Mouse (Mus musculus) left cerebral cortex, postnatal 14 days (tissue): ENCODE measurements around the gene Rbp7. TPM values are rescaled to one million over a fixed set of nuclear protein-coding genes. Genes with fewer than 3 reads are reported as not detected.
"Not testable (repeated sequence)": the region's sequence is repeated elsewhere in the genome, so short reads cannot be mapped to it uniquely, and the experiment has no call there.

Experiments used
- DNase-seq, 2 experiments: peaks; one replicate each; pipeline ENCODE4 v3.0.0; 2021 to 2022; ENCODE audit warnings: low spot score in 2 of 2, mixed read lengths in 1 of 2
- intact Hi-C: fragments of 180-260 bp; cut with DNase I; formaldehyde crosslinking; loops from one replicate; pipeline ENCODE4 v1.15.1; 2025
- total RNA-seq, 2 experiments: library from RNA; stranded (reverse); gene quantifications; 2 replicates each; pipeline ENCODE4 v1.2.3; 2021

Gene Rbp7
- total RNA-seq, 2 experiments from 2014 or later = not detected

GRCm38 (mm10) chr4:149458526-149458925 is 3.7 kb upstream of the Rbp7 start:
- intact Hi-C loops = no loop called here
- DNase-seq = no peak

DNA sequence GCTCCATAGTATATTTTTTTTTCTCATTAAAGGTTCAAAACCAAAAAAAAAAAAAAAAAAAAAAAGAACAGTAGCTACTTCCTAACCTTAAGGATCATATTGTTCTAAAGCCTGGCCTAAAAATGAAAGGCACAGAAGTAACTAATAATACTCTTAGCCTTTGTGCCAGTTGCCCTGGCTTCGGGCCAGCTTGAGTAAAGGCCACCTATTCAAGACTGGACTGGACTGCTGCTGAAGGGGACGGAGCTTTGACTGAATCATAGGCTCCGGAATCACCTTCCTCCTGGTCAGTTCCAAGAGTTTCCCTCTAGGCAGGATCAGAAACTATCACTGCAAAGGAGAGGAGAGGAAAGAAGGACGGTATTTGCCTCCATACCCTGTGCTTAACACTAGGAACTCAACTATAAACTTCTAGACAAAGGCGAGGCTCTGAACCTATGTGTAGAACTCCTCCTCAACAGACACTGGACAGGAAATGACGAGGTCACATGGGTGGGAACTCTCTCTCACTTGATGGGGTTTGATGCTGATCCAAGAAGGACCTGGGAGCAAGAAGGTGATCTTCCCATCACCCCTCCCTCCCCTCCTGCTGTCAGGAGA is 3.2 kb upstream of the Rbp7 start:
- intact Hi-C loops = no loop called here
- DNase-seq = no peak

GRCm38 (mm10) chr4:149457163-149457562 is 2.4 kb upstream of the Rbp7 start:
- DNase-seq, intact Hi-C loops: not testable (repeated sequence)

DNA sequence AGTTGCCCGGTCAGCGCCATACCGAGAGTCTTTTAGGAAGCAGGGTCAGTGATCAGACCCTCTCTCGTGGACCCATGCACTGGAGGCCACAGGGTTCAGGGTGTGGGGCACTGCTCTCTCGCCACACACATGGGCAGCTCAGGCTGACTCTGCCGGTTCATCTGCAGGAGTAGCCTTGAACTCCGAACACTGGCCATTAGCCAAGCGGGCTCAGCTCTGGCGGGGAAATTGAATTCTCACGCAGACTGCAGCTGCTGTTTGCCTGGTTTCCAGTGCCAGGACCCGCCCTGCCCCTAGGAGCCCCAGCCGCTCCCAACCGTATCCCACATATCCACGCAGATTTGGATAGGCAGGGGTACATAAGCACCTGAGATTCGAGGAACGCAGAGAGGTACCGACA is 515 bp downstream of the Rbp7 start:
- intact Hi-C loops = no loop called here
- DNase-seq = no peak

GRCm38 (mm10) chr4:149453656-149454055 is 1.1 kb downstream of the Rbp7 start:
- peak; percentile 19 to 45 for DNase-seq
- intact Hi-C loops = no loop called here

DNA sequence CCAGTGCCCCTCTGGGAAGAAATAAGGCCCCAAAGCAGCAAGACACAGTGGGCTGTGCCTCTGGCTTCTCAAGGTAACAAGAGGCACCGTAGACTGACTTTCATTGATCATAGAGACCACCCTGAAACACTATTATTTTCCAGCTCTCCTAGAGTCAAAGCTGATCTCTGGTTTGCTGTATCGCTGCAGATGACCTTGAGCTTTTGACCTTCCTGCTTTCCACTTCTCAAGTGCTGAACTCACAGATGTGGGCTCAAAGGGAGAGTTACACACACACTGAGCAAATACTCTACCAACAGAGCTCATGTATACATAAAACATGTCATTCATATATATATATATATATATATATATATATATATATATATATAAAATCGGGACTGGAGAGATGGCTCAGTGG is 4.1 kb downstream of the Rbp7 start:
- DNase-seq = no peak
- intact Hi-C loops = no loop called here

GRCm38 (mm10) chr4:149446309-149446708 is 8.5 kb downstream of the Rbp7 start:
- DNase-seq = no peak
- intact Hi-C loops = no loop called here

- peak; percentile 30 to 46 for DNase-seq
- intact Hi-C loops = loop anchor here (1.0 kb wide), 1 partner anchor 20 kb away; the partner anchor contains the start of gene Ube4b
Observed at GRCm38 (mm10) chr4:149445868-149446267, 8.9 kb downstream of the Rbp7 start.

GRCm38 (mm10) chr4:149444964-149445701 is 9.6 kb downstream of the Rbp7 start:
- intact Hi-C loops = loop anchor here (1.0 kb wide), 1 partner anchor 19 kb away; the partner anchor contains the start of gene Ube4b
- peak; percentile 87 to 88 for DNase-seq

DNA sequence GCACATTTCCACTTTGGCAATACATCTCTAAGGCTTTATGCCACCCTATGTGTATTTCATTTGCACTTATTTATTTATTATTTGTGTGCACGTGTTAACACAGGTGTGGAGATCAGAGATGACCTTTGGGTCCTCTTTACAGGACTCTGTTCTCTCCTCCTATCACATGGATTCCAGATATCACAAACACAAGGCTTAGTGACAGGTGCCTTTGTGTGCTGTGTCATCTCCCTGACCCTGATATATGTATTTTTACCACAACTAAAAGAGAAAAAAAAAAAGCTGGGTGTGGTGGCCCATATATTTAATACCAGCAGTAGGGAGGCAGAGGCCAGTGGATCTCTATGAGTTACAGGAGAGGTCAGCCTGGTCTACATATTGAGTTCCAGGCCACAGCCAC is 10.3 kb downstream of the Rbp7 start:
- intact Hi-C loops = no loop called here

DNA sequence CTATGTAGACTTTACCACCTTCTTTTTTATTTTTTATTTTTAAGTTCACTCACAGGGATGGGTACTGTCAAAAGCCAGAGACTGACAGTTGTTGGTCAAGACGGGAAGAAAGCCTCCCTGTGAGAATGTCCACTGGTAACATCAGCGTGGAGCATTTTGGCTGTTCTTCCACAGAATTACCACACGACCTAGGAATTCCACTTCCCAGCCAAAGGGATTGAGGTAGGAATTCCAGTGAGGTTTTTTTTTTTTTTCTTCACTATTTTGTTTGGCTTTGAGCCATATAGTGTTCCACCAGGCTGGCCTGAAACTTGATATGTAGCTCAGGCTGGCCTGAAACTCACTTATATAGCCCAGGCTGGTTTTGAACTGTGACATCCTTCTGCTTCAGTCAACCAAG is 12.3 kb downstream of the Rbp7 start:
- DNase-seq = no peak
- intact Hi-C loops = no loop called here

More for the DNA sequence above, 10.3 kb downstream of the Rbp7 start:
- DNase-seq = no peak

- no peak for DNase-seq
- intact Hi-C loops = no loop called here
Observed at GRCm38 (mm10) chr4:149440576-149440975, 14.2 kb downstream of the Rbp7 start.

- DNase-seq, intact Hi-C loops: not testable (repeated sequence)
Observed at GRCm38 (mm10) chr4:149431887-149432286, 22.9 kb downstream of the Rbp7 start.

DNA sequence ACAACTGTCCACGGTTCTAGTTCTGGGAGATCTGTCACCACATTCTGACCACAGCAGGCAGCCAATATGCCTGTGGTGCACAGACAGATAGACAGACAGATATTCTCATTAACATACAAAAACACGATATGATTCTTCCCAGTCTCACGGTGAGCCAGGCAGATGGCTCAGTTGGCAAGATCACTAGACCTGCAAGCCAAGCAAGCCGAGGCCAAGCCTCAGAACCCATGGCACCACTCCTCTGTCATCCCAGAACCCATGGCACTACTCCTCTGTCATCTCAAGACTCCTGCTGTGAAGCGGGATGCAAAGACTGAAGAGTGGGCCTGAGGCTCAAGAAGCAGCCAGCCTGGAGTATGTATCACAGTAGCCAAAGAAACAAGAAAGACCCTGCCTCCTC is 25.2 kb downstream of the Rbp7 start:
- DNase-seq = no peak
- intact Hi-C loops = no loop called here

DNA sequence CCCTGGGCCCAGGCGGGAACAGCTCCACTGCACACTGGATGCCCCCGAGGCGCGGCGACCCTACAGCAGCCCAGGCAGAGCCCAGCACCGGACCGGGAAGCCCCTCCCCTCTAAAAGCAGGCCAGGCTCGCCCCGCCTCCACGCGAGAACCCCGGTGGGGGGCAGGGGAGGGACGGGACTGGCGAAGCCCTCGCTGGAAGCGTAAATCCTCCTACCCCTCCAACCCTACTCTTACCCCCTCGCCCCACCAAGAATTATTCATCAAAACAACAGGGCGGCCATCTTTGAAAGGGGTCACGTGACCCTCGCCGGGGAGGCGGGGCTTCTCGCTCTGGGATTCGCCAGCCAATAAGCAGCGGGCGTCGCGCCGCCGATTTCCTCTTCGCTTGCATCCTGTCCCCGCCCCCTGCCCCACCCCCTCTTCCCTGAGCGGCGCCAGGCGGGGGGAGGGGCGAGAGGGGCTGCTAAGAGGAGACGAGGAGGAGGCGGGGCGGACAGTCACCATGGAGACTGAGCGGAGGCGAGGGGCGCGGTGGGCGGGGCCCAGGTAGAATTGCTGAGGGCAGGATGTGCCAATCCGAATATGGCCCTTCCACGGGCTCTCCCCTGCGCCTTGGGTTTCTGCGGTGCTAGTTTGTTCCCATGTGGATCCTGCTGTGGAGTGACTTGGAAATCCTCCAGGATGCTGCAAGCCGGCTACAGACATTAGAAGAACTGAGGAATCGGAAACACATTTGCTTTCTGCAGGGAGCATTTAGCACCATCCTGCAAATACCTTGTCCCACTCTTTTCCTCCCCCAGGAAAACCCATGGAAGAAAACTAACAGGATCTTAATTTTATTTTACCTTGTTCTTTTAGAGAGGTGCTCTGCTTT is 28.2 kb downstream of the Rbp7 start, which contains the start of gene Ube4b:
TSS of gene Ube4b (minus strand) at position 425 of the 875 bp plus-strand sequence.
- DNase-seq = peak; percentile 99
- intact Hi-C loops = loop anchor here (1.0 kb wide), 1 partner anchor 19 kb away; no protein-coding TSS in a partner anchor

DNA sequence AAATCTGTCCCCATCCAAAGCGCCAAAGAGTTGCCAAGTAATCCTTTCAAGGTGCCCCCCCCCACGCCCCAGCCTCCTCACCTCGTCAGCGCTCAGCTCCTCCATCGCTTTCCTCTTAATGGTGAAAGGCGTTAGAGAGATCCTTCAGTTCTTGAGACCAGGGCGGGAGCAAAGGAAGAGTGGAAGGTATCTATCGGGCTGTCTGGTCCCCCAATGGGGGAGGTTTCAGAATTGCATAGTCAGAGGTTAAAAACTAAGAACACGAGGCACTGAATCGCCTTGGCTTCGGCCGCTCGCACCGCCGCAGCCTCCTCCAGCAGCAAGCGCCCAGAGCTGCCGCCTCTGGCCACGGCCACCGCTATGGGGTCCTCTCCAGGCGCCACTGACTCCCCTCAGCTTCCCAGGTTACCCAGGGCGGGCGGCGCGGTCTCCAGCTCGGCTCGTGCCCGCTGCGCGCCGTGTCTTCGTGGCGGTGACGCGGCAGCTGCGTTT is 28.9 kb downstream of the Rbp7 start:
- intact Hi-C loops = loop anchor here (1.0 kb wide), 1 partner anchor 19 kb away; no protein-coding TSS in a partner anchor
- peak; percentile 37 to 38 for DNase-seq

GRCm38 (mm10) chr4:149424755-149425154 is 30.0 kb downstream of the Rbp7 start:
- intact Hi-C loops = no loop called here
- DNase-seq = no peak

- intact Hi-C loops = no loop called here
- DNase-seq = no peak
Observed at GRCm38 (mm10) chr4:149417854-149418365, 36.9 kb downstream of the Rbp7 start.

- intact Hi-C loops = no loop called here
- no peak for DNase-seq
Observed at GRCm38 (mm10) chr4:149416986-149417385, 37.8 kb downstream of the Rbp7 start.
